Mouse (Mus musculus): ENCODE results near the gene Sumo3. TPM values are rescaled to one million over a fixed set of nuclear protein-coding genes. Genes with fewer than 3 reads are reported as not detected.

The Sumo3 gene
- polyA plus RNA-seq, 1 experiment from 2014 or later, result 294 TPM

DNA sequence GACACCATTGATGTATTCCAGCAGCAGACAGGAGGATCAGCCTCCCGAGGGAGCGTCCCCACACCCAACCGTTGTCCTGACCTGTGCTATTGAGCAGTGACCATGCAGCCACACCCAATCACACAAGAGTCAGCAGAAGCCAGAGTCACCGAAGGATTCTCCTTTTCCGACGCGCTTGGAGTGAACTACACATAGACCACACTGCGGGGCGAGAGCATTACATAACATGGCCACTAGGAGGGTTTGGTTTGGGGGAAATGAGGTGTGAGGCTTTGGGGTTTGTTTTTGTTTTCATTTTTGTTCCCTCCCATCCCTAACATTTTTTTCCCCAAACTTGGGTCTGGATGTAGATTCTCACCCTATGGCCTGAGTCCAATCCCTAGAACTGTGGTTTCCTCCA lies 10.3 kb downstream of the Sumo3 start:
- Histone ChIP-seq H3K9ac (ENCODE audit: low read depth, low read length) (no peak overlapping the region), H3K27me3 (ENCODE audit: control insufficient read depth, insufficient read depth, low read length) (no peaks in the 10 kb centered on the region), H3K27ac (ENCODE audit: low read depth, low read length) (no peak overlapping the region), H3K4me3 (ENCODE audit: low read length) (no peak overlapping the region), H3K36me3 (ENCODE audit: control insufficient read depth, insufficient read depth, low read length) (peaks cover 67% of the 10 kb centered on the region), H3K4me1 (ENCODE audit: control insufficient read depth, insufficient read depth, low read length) (no peaks in the 10 kb centered on the region), H3K4me2 (replicated peaks; ENCODE audit: low read depth, low read length) (no peak overlapping the region), H3K9me3 (ENCODE audit: control insufficient read depth, low read length) (no peaks in the 10 kb centered on the region)
- no peak for ATAC-seq (ENCODE audit: low FRiP score, low TSS enrichment)
- WGBS, result 95% methylated on average over 9 of the region's 9 CpGs

GRCm38 (mm10) chr10:77616926-77617325 lies 11.0 kb downstream of the Sumo3 start:
- ATAC-seq (ENCODE audit: low FRiP score, low TSS enrichment), result no peak
- no peaks in the 10 kb centered on the region for H3K4me1 ChIP-seq (ENCODE audit: control insufficient read depth, insufficient read depth, low read length)
- no peak overlapping the region for H3K4me2 ChIP-seq (replicated peaks; ENCODE audit: low read depth, low read length)
- no peaks in the 10 kb centered on the region for H3K27me3 ChIP-seq (ENCODE audit: control insufficient read depth, insufficient read depth, low read length)
- no peak overlapping the region for H3K9ac ChIP-seq (ENCODE audit: low read depth, low read length)
- H3K27ac ChIP-seq (ENCODE audit: low read depth, low read length), result no peak overlapping the region
- no peaks in the 10 kb centered on the region for H3K9me3 ChIP-seq (ENCODE audit: control insufficient read depth, low read length)
- H3K4me3 ChIP-seq (ENCODE audit: low read length), result no peak overlapping the region
- H3K36me3 ChIP-seq (ENCODE audit: control insufficient read depth, insufficient read depth, low read length), result peaks cover 60% of the 10 kb centered on the region
- WGBS, result 98% methylated on average over 7 of the region's 7 CpGs

GRCm38 (mm10) chr10:77621546-77621945 lies 15.6 kb downstream of the Sumo3 start:
- Histone ChIP-seq H3K27me3 (ENCODE audit: control insufficient read depth, insufficient read depth, low read length) (no peaks in the 10 kb centered on the region), H3K36me3 (ENCODE audit: control insufficient read depth, insufficient read depth, low read length) (peaks cover 19% of the 10 kb centered on the region), H3K4me1 (ENCODE audit: control insufficient read depth, insufficient read depth, low read length) (peaks cover 11% of the 10 kb centered on the region; the same call in 1 of the 2 replicates), H3K9me3 (ENCODE audit: control insufficient read depth, low read length) (no peaks in the 10 kb centered on the region), H3K4me2 (replicated peaks; ENCODE audit: low read depth, low read length) (peak overlapping the region; percentile 68), H3K9ac (ENCODE audit: low read depth, low read length) (peak overlapping the region; percentile 96), H3K4me3 (ENCODE audit: low read length) (peak overlapping the region; percentile 93), H3K27ac (ENCODE audit: low read depth, low read length) (peak overlapping the region; percentile 90)
- no peak for ATAC-seq (ENCODE audit: low FRiP score, low TSS enrichment)
- 83% methylated on average over 8 of the region's 8 CpGs for WGBS

- 1% methylated on average over 95 of the region's 96 CpGs for WGBS
- peak within 1 kb of the TSS; percentile 68 for H3K4me2 ChIP-seq (replicated peaks; ENCODE audit: low read depth, low read length)
- peak; percentile 90 for ATAC-seq (ENCODE audit: low FRiP score, low TSS enrichment)
- H3K36me3 ChIP-seq (ENCODE audit: control insufficient read depth, insufficient read depth, low read length), result peaks cover 11% of the 10 kb centered on the region; the same call in 1 of the 2 replicates
- H3K27ac ChIP-seq (ENCODE audit: low read depth, low read length), result peak within 1 kb of the TSS; percentile 90
- H3K9me3 ChIP-seq (ENCODE audit: control insufficient read depth, low read length), result no peaks in the 10 kb centered on the region
- H3K4me3 ChIP-seq (ENCODE audit: low read length), result peak within 1 kb of the TSS; percentile 93
- H3K27me3 ChIP-seq (ENCODE audit: control insufficient read depth, insufficient read depth, low read length), result no peaks in the 10 kb centered on the region
- H3K4me1 ChIP-seq (ENCODE audit: control insufficient read depth, insufficient read depth, low read length), result peaks cover 11% of the 10 kb centered on the region; the same call in 1 of the 2 replicates
- peak within 1 kb of the TSS; percentile 96 for H3K9ac ChIP-seq (ENCODE audit: low read depth, low read length)
These were observed 16.4 kb downstream of the Sumo3 start, which contains the start of gene Ube2g2 for GRCm38 (mm10) chr10:77622055-77622988. Gene Ube2g2, plus strand, starts transcription at chr10:77622275.

GRCm38 (mm10) chr10:77623069-77623492 lies 17.2 kb downstream of the Sumo3 start:
- H3K9ac ChIP-seq (ENCODE audit: low read depth, low read length), result peak overlapping the region; percentile 96
- ATAC-seq (ENCODE audit: low FRiP score, low TSS enrichment), result no peak
- H3K4me2 ChIP-seq (replicated peaks; ENCODE audit: low read depth, low read length), result peak overlapping the region; percentile 68
- no peaks in the 10 kb centered on the region for H3K9me3 ChIP-seq (ENCODE audit: control insufficient read depth, low read length)
- H3K4me3 ChIP-seq (ENCODE audit: low read length), result peak overlapping the region; percentile 93
- peaks cover 11% of the 10 kb centered on the region; the same call in 1 of the 2 replicates for H3K4me1 ChIP-seq (ENCODE audit: control insufficient read depth, insufficient read depth, low read length)
- no peak overlapping the region for H3K27ac ChIP-seq (ENCODE audit: low read depth, low read length)
- no peaks in the 10 kb centered on the region for H3K27me3 ChIP-seq (ENCODE audit: control insufficient read depth, insufficient read depth, low read length)
- WGBS, result 16% methylated on average over 8 of the region's 8 CpGs
- peaks cover 5% of the 10 kb centered on the region; the same call in 1 of the 2 replicates for H3K36me3 ChIP-seq (ENCODE audit: control insufficient read depth, insufficient read depth, low read length)

DNA sequence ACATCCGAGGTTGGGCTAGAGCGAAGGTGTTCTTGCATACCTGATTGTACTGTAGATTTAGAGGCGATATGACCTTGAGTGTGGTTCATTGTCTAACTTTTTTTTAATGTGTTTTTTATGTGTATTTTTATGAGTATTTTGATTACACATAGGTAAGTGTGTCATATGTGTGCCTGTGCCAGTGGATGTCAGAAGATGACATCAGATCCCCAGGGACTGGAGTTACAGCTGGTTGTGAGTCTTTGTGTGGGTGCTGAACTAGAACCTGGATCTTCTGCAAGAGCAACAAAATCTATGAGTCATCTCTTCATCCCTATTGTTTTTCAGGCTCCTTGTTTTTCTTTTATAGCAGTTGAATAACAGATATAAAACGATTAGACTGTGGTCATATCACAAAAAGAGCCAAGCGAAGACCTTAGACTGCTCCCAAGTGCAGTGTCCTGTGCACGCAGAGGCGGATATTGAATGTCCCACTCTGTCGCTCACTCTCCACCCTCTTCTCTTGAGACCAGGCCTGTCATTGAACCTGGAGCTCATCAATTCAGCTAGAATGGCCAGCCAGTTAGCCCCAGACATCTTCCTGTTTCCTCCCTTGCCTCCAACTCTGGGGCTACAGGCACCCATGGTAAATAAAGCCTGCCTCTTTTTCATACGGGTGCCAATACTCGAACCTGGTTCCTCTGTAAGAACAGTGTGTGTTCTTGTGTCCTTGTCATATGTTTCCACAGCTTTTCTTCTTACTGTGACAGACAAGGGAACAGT lies 17.9 kb downstream of the Sumo3 start:
- WGBS, result 86% methylated on average over 10 of the region's 10 CpGs
- Histone ChIP-seq H3K9ac (ENCODE audit: low read depth, low read length) (no peak overlapping the region), H3K4me1 (ENCODE audit: control insufficient read depth, insufficient read depth, low read length) (peaks cover 11% of the 10 kb centered on the region; the same call in 1 of the 2 replicates), H3K36me3 (ENCODE audit: control insufficient read depth, insufficient read depth, low read length) (no peaks in the 10 kb centered on the region), H3K9me3 (ENCODE audit: control insufficient read depth, low read length) (no peaks in the 10 kb centered on the region), H3K4me2 (replicated peaks; ENCODE audit: low read depth, low read length) (peak overlapping the region; percentile 68), H3K27ac (ENCODE audit: low read depth, low read length) (no peak overlapping the region), H3K27me3 (ENCODE audit: control insufficient read depth, insufficient read depth, low read length) (no peaks in the 10 kb centered on the region), H3K4me3 (ENCODE audit: low read length) (peak overlapping the region; percentile 93; the same call in 1 of the 2 replicates)
- no peak for ATAC-seq (ENCODE audit: low FRiP score, low TSS enrichment)

- H3K4me3 ChIP-seq (ENCODE audit: low read length), result no peak overlapping the region
- H3K27me3 ChIP-seq (ENCODE audit: control insufficient read depth, insufficient read depth, low read length), result no peaks in the 10 kb centered on the region
- H3K36me3 ChIP-seq (ENCODE audit: control insufficient read depth, insufficient read depth, low read length), result no peaks in the 10 kb centered on the region
- no peak overlapping the region for H3K27ac ChIP-seq (ENCODE audit: low read depth, low read length)
- WGBS, result 60% methylated on average over 7 of the region's 7 CpGs
- H3K9me3 ChIP-seq (ENCODE audit: control insufficient read depth, low read length), result no peaks in the 10 kb centered on the region
- H3K9ac ChIP-seq (ENCODE audit: low read depth, low read length), result no peak overlapping the region
- ATAC-seq (ENCODE audit: low FRiP score, low TSS enrichment), result no peak
- no peak overlapping the region for H3K4me2 ChIP-seq (replicated peaks; ENCODE audit: low read depth, low read length)
- H3K4me1 ChIP-seq (ENCODE audit: control insufficient read depth, insufficient read depth, low read length), result peaks cover 11% of the 10 kb centered on the region; the same call in 1 of the 2 replicates
These were observed 18.7 kb downstream of the Sumo3 start for GRCm38 (mm10) chr10:77624570-77624995.

- no peak overlapping the region for H3K4me3 ChIP-seq (ENCODE audit: low read length)
- no peak overlapping the region for H3K4me2 ChIP-seq (replicated peaks; ENCODE audit: low read depth, low read length)
- H3K27me3 ChIP-seq (ENCODE audit: control insufficient read depth, insufficient read depth, low read length), result no peaks in the 10 kb centered on the region
- WGBS, result 75% methylated on average over 7 of the region's 7 CpGs
- H3K27ac ChIP-seq (ENCODE audit: low read depth, low read length), result no peak overlapping the region
- no peaks in the 10 kb centered on the region for H3K9me3 ChIP-seq (ENCODE audit: control insufficient read depth, low read length)
- ATAC-seq (ENCODE audit: low FRiP score, low TSS enrichment), result no peak
- H3K4me1 ChIP-seq (ENCODE audit: control insufficient read depth, insufficient read depth, low read length), result peaks cover 11% of the 10 kb centered on the region; the same call in 1 of the 2 replicates
- peaks cover under 1% of the 10 kb centered on the region; the same call in 1 of the 2 replicates for H3K36me3 ChIP-seq (ENCODE audit: control insufficient read depth, insufficient read depth, low read length)
- no peak overlapping the region for H3K9ac ChIP-seq (ENCODE audit: low read depth, low read length)
These were observed 20.1 kb downstream of the Sumo3 start for GRCm38 (mm10) chr10:77626036-77626435.
